Mouse (Mus musculus): ENCODE data around the gene Dedd2. TPM values are rescaled to one million over a fixed set of nuclear protein-coding genes. Genes with fewer than 3 reads are reported as not detected.
A peak's percentile ranks its signal among the peaks of the same experiment; 100 is the strongest.

The Dedd2 gene
- polyA plus RNA-seq, 1 experiment: 109 TPM

DNA sequence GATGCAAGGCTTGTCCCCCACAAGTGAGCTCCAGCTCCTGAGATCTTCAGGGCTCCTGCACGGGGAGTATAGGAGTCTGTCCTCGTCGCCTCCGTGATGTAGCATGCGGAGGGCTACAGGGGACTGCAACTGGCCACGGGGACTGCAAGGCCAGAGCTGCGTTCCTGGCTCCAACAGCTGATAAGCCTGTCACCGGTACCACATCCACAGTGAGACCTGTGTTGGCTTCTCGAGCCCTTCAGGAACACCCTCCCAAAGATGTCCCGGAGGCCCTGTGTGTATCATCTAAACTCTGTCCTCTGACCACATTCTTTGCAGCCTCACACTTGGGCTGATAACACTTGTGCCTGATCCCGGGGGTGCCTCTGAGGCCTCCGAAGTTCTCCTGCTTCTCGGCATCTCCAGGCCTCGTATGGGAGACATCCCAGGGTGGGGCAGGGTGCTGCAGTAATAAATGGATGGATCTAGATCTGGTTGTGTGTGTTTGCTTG is 64.2 kb downstream of the Dedd2 start:
- Histone ChIP-seq H3K4me1 (ENCODE audit: control insufficient read depth, insufficient read depth, low read length) (peaks cover 13% of the 10 kb centered on the region), H3K27ac (ENCODE audit: control insufficient read depth, insufficient read depth, low read depth, low read length, poor library complexity) (peak overlapping the region; percentile 58), H3K4me3 (replicated peaks; ENCODE audit: control insufficient read depth, low read depth, low read length) (peak overlapping the region; percentile 10)
- whole genome bisulfite sequencing: 31% methylated on average over 14 of the region's 14 CpGs
- TF ChIP-seq POLR2A (IDR thresholded peaks at IDR 0.05; ENCODE audit: borderline replicate concordance, control insufficient read depth, low read depth, low read length): no peak; the same call in 1 of the 2 replicates
- TF ChIP-seq CTCF (IDR thresholded peaks at IDR 0.05; ENCODE audit: control insufficient read depth, insufficient read depth, low read length): no peak

DNA sequence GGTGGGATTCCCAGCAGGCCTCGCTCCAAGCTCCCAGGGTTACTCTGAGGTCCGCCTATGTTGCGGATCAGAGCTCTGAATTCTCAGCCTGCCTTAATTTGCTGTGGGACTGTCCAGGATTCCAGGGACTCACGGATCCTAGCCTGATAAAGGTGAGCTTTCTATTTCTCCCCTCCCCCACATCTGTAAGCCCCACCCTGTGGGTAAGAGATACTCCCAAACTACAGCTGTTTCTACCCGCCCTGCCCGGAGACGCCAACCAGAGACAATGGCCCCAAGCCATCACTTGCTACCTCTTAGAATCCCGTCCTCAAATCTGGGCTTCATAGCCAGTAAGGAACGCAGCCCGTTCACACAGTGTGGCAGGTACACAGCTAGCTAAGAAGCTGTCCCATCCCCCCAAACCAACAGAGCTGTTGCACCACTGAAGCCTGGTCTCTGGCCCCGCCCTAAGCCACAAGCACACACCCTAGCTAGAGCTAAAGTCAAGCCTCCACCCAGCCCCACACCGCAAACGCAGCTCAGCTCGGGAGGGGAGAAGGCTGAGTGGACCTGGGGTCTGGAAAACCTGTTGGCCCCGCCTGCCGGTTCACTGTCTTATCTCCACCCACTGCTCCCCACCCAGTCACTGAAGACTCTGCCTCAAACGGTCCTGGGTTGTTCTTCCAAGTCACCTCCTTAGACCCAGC is 64.8 kb downstream of the Dedd2 start:
- H3K4me1 ChIP-seq (ENCODE audit: control insufficient read depth, insufficient read depth, low read length): peaks cover 13% of the 10 kb centered on the region
- WGBS: 13% methylated on average over 17 of the region's 17 CpGs
- TF ChIP-seq POLR2A (IDR thresholded peaks at IDR 0.05; ENCODE audit: borderline replicate concordance, control insufficient read depth, low read depth, low read length) (peak; percentile 73; the same call in 1 of the 2 replicates), CTCF (IDR thresholded peaks at IDR 0.05; ENCODE audit: control insufficient read depth, insufficient read depth, low read length) (no peak)
- H3K27ac ChIP-seq (ENCODE audit: control insufficient read depth, insufficient read depth, low read depth, low read length, poor library complexity): peak overlapping the region; percentile 58
- H3K4me3 ChIP-seq (replicated peaks; ENCODE audit: control insufficient read depth, low read depth, low read length): peak overlapping the region; percentile 67

DNA sequence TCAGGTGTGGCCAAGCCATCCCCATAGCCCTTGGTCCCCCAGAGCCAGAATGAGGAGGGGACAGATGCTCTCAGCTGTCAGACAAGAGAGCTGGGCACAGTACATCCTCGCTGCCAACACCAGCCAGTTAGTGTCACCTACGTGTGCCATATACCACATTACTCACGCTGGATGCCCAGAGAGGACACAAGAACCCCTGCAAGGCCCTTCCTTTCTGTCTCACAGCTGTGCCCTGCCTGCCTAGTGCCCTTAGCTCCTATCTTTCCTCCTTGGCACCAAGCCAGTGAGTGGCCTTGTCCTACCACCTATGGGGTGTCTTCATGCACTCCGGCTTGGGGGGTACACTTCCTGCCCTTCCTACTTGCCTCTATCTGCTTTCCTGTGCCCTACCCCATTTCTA is 65.8 kb downstream of the Dedd2 start:
- H3K27ac ChIP-seq (ENCODE audit: control insufficient read depth, insufficient read depth, low read depth, low read length, poor library complexity): no peak overlapping the region
- peak overlapping the region; percentile 3 for H3K4me3 ChIP-seq (replicated peaks; ENCODE audit: control insufficient read depth, low read depth, low read length)
- H3K4me1 ChIP-seq (ENCODE audit: control insufficient read depth, insufficient read depth, low read length): peaks cover 13% of the 10 kb centered on the region
- TF ChIP-seq POLR2A (IDR thresholded peaks at IDR 0.05; ENCODE audit: borderline replicate concordance, control insufficient read depth, low read depth, low read length) (no peak), CTCF (IDR thresholded peaks at IDR 0.05; ENCODE audit: control insufficient read depth, insufficient read depth, low read length) (no peak)
- 54% methylated on average over 4 of the region's 4 CpGs for WGBS

DNA sequence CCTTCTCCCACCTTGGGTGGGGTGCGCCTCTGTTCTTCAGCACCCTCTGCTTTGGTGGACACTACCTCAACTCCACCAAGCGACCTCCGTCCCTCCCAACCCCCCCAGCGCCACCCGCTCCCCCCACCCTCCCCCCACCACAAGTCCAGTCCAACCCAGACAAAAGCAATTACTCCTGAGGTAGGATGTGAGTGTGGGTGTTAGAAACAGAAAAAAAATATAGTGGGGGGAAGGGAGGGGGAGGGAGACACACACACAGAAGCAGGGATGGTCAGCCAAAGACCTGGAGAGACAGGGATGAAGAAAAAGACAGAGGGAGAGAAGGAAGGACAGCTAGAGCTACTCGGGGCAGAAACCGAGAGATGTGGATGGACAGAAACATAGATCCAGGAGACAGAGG is 66.6 kb downstream of the Dedd2 start:
- WGBS: 80% methylated on average over 7 of the region's 7 CpGs
- Histone ChIP-seq H3K27ac (ENCODE audit: control insufficient read depth, insufficient read depth, low read depth, low read length, poor library complexity) (no peak overlapping the region), H3K4me3 (replicated peaks; ENCODE audit: control insufficient read depth, low read depth, low read length) (no peak overlapping the region), H3K4me1 (ENCODE audit: control insufficient read depth, insufficient read depth, low read length) (peaks cover 13% of the 10 kb centered on the region)
- TF ChIP-seq POLR2A (IDR thresholded peaks at IDR 0.05; ENCODE audit: borderline replicate concordance, control insufficient read depth, low read depth, low read length) (no peak), CTCF (IDR thresholded peaks at IDR 0.05; ENCODE audit: control insufficient read depth, insufficient read depth, low read length) (no peak)

DNA sequence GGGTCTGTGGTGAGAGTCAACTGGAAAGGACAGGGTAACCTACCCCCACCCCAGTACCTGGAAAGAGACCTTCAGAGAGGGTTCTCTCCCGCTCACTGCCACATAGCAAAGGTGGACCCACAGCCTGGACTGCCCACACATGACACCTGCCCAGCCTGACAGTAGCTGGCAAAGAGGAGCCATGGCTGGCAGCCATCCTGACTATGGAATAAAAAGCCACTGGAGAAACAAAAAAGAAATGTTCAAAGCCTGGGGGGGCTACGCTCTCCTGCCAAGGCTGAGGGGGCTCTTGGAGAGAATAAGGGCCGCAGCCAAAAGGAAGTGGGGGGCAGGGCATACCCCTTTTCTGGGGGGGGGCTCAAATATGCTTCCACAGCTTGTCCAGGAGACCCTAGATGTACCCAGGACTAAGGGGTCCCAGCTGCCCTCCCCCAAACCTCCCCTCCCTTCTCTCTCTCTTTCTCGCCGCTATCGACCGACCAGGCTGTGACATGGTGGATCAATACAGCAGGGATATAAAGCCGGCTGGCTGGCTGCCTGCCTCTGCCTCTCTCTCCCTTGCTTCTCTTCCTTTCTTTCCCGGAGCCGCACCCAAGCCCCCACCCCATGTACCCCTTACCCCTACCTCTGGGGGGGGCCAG is 68.4 kb downstream of the Dedd2 start:
- Histone ChIP-seq H3K4me1 (ENCODE audit: control insufficient read depth, insufficient read depth, low read length) (peaks cover 13% of the 10 kb centered on the region), H3K27ac (ENCODE audit: control insufficient read depth, insufficient read depth, low read depth, low read length, poor library complexity) (no peak overlapping the region), H3K4me3 (replicated peaks; ENCODE audit: control insufficient read depth, low read depth, low read length) (no peak overlapping the region)
- TF ChIP-seq CTCF (IDR thresholded peaks at IDR 0.05; ENCODE audit: control insufficient read depth, insufficient read depth, low read length): no peak
- no peak for TF ChIP-seq POLR2A (IDR thresholded peaks at IDR 0.05; ENCODE audit: borderline replicate concordance, control insufficient read depth, low read depth, low read length)
- WGBS: 64% methylated on average over 10 of the region's 10 CpGs

DNA sequence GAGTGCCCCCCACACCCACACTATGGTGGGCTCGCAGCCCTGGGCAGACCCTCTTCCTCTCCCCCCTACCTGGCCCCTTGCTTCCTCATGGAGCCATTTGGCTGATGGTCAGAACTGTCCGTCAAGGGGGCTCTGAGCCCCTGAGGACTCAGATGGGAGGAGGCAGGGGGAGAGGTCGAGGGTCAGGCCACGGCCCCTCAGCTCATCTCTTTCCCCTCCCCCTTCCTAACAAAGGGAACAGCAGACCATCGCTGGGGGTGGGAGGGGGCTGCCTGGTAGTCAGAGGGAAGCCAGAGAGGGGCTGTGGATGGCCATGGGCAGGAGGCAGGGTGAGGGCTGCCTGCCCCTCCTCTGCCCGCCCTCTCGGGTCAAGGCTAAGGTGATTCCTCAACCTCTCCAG is 69.4 kb downstream of the Dedd2 start:
- Histone ChIP-seq H3K4me1 (ENCODE audit: control insufficient read depth, insufficient read depth, low read length) (peaks cover 6% of the 10 kb centered on the region; the same call in 1 of the 2 replicates), H3K27ac (ENCODE audit: control insufficient read depth, insufficient read depth, low read depth, low read length, poor library complexity) (no peak overlapping the region), H3K4me3 (replicated peaks; ENCODE audit: control insufficient read depth, low read depth, low read length) (no peak overlapping the region)
- no peak for TF ChIP-seq POLR2A (IDR thresholded peaks at IDR 0.05; ENCODE audit: borderline replicate concordance, control insufficient read depth, low read depth, low read length)
- no peak for TF ChIP-seq CTCF (IDR thresholded peaks at IDR 0.05; ENCODE audit: control insufficient read depth, insufficient read depth, low read length)
- WGBS: 13% methylated on average over 7 of the region's 7 CpGs

DNA sequence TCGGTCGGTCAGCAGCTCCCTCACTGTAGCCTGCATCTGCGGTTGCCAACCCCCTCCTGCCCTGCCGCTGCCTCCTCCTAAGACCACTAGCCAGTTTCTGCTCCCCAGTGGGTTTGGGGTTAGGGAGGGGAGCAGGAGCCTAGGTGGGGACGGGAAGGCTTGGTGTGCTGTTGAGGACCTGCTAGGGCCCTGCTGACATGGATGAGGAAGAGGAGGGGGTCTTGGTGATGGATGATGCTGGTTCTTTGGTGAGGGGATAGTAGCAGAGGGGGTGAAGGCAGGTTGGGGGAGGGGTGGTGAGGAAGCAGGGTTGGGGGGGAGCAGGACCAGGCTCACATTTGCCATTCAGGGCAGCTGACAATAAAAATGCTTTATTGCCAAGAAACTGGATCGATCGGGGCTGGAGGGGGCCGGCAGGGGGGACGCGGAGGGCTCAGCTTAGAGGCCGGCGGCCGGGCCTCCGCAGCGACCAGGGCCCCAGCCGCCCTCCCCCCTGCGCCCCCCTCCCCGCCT is 70.2 kb downstream of the Dedd2 start:
- no peak for TF ChIP-seq CTCF (IDR thresholded peaks at IDR 0.05; ENCODE audit: control insufficient read depth, insufficient read depth, low read length)
- no peak for TF ChIP-seq POLR2A (IDR thresholded peaks at IDR 0.05; ENCODE audit: borderline replicate concordance, control insufficient read depth, low read depth, low read length)
- Histone ChIP-seq H3K27ac (ENCODE audit: control insufficient read depth, insufficient read depth, low read depth, low read length, poor library complexity) (no peak overlapping the region), H3K4me3 (replicated peaks; ENCODE audit: control insufficient read depth, low read depth, low read length) (no peak overlapping the region), H3K4me1 (ENCODE audit: control insufficient read depth, insufficient read depth, low read length) (peaks cover 4% of the 10 kb centered on the region; the same call in 1 of the 2 replicates)
- WGBS: 5% methylated on average over 17 of the region's 18 CpGs

Other genes with a start within 250 kb of the Dedd2 start
- gene Rabac1, start 247.9 kb downstream of the Dedd2 start, polyA plus RNA-seq (2011; ENCODE audit: insufficient read depth, insufficient read length, low replicate concordance, missing spikeins): 31.0 and 76.4 TPM in 2 replicates
- gene Atp1a3, start 214.7 kb downstream of the Dedd2 start, polyA plus RNA-seq (2011; ENCODE audit: insufficient read depth, insufficient read length, low replicate concordance, missing spikeins): 6.1 and 13.9 TPM in 2 replicates
- gene Grik5, start 148.3 kb downstream of the Dedd2 start, polyA plus RNA-seq (2011; ENCODE audit: insufficient read depth, insufficient read length, low replicate concordance, missing spikeins): 7.3 and 9.7 TPM in 2 replicates
- 8.1 and 11.3 TPM in 2 replicates for gene Zfp574, start 148.0 kb downstream of the Dedd2 start, polyA plus RNA-seq (2011; ENCODE audit: insufficient read depth, insufficient read length, low replicate concordance, missing spikeins)
- 7.8 and 16.8 TPM in 2 replicates for gene Pou2f2, start 40.9 kb downstream of the Dedd2 start, polyA plus RNA-seq (2011; ENCODE audit: insufficient read depth, insufficient read length, low replicate concordance, missing spikeins)
- 7.2 and 13.9 TPM in 2 replicates for gene Zfp526, start 810 bp upstream of the Dedd2 start, polyA plus RNA-seq (2011; ENCODE audit: insufficient read depth, insufficient read length, low replicate concordance, missing spikeins)
- 53.6 and 56.8 TPM in 2 replicates for gene Gsk3a, start 17.2 kb upstream of the Dedd2 start, polyA plus RNA-seq (2011; ENCODE audit: insufficient read depth, insufficient read length, low replicate concordance, missing spikeins)
- gene Erf, start 30.1 kb upstream of the Dedd2 start, polyA plus RNA-seq (2011; ENCODE audit: insufficient read depth, insufficient read length, low replicate concordance, missing spikeins): 6.8 and 14.6 TPM in 2 replicates
- 174 and 292 TPM in 2 replicates for gene Cic, start 47.1 kb upstream of the Dedd2 start, polyA plus RNA-seq (2011; ENCODE audit: insufficient read depth, insufficient read length, low replicate concordance, missing spikeins)
- 31.5 and 46.4 TPM in 2 replicates for gene Pafah1b3, start 77.4 kb upstream of the Dedd2 start, polyA plus RNA-seq (2011; ENCODE audit: insufficient read depth, insufficient read length, low replicate concordance, missing spikeins)
- gene Prr19, start 80.8 kb upstream of the Dedd2 start, polyA plus RNA-seq (2011; ENCODE audit: insufficient read depth, insufficient read length, low replicate concordance, missing spikeins): not detected in 2 replicates
- not detected in 2 replicates for gene Tmem145, start 85.5 kb upstream of the Dedd2 start, polyA plus RNA-seq (2011; ENCODE audit: insufficient read depth, insufficient read length, low replicate concordance, missing spikeins)
- gene Megf8, start 96.5 kb upstream of the Dedd2 start, polyA plus RNA-seq (2011; ENCODE audit: insufficient read depth, insufficient read length, low replicate concordance, missing spikeins): 3.0 and 5.7 TPM in 2 replicates
- gene Cnfn, start 149.1 kb upstream of the Dedd2 start, polyA plus RNA-seq (2011; ENCODE audit: insufficient read depth, insufficient read length, low replicate concordance, missing spikeins): not detected in 2 replicates
- 195 and 311 TPM in 2 replicates for gene Lipe, start 178.1 kb upstream of the Dedd2 start, polyA plus RNA-seq (2011; ENCODE audit: insufficient read depth, insufficient read length, low replicate concordance, missing spikeins)
- not detected in 2 replicates for gene Cxcl17, start 192.3 kb upstream of the Dedd2 start, polyA plus RNA-seq (2011; ENCODE audit: insufficient read depth, insufficient read length, low replicate concordance, missing spikeins)